Mouse (Mus musculus) c-Kit-positive CD71-positive TER-119-positive erythroid progenitor cells, embryonic 14.5 days (primary cell): ENCODE results near the gene Cdkn3.
"Not testable (repeated sequence)": the region's sequence is repeated elsewhere in the genome, so short reads cannot be mapped to it uniquely, and the experiment has no call there.

Source experiments
- DNase-seq: peaks from one replicate; pipeline ENCODE4 v3.0.0-alpha.2; 2013; ENCODE audit warnings: low spot score

Cdkn3 gene

GRCm38 (mm10) chr14:46760355-46761029 lies at the start of gene Cdkn3:
TSS of gene Cdkn3 (plus strand) at chr14:46760541.
- DNase-seq: peak; percentile 95

DNA sequence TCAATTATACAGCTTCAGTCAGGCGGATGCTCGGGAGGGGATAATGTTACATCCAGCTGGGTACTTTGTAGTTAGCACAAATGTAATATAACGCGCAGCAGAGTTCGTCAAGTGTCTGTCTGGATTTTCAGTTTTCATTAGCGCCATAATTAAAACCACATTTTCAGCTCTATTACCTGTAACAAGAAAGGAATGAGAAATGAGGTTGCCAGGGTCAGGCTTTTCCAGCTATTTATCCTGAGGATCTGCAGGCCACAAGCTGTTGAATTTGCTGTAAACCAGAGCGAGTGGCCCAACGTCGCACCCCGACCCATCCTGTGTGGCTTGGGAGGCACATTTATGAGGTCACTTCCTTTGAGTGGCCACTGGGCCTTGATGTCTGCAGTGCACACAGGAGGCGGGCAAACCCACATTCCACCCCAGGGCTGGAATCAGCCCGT lies 41.8 kb upstream of the Cdkn3 start:
- DNase-seq: no peak

GRCm38 (mm10) chr14:46722031-46722430 lies 38.3 kb upstream of the Cdkn3 start:
- no peak for DNase-seq

GRCm38 (mm10) chr14:46723828-46724227 lies 36.5 kb upstream of the Cdkn3 start:
- peak; percentile 37 for DNase-seq

DNA sequence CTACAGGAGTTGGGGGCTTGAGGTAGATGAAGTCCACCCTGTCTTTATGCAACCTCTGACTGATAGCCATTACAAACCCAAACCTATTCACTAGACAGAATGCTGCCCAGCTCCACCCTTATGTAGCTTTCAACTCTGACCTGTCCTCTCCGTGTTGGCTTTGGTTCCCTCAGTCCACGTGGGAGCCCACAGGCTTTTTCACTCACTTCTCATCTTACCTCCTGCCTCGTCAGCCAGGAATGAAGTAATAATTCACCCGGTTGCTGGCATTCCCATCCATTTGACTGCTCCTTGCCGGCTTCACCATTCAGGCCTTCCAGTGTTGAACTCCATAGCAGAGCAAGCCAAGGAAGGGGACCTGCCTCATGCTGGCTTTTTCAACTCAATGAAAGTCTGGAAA lies 35.4 kb upstream of the Cdkn3 start:
- DNase-seq: no peak

GRCm38 (mm10) chr14:46725743-46726142 lies 34.6 kb upstream of the Cdkn3 start:
- DNase-seq: peak; percentile 49

DNA sequence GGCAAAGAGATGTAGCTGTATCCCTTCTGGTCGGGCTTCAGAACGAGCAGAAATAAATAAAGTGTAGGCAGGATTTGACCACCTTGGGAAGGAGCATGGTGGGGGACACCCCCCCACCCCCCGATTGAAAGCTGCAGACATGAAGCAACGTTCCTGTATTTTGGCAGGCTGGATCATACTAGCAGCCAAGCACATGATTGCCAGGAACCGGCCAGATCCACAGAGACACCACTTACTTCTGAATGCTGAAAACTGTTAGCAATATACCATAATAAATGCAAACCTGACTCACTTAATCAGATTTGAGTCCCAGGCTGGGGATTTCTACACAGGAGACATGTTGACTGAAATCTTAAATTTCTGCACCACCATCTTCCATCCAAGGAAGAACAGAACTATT lies 26.1 kb upstream of the Cdkn3 start:
- DNase-seq: no peak

DNA sequence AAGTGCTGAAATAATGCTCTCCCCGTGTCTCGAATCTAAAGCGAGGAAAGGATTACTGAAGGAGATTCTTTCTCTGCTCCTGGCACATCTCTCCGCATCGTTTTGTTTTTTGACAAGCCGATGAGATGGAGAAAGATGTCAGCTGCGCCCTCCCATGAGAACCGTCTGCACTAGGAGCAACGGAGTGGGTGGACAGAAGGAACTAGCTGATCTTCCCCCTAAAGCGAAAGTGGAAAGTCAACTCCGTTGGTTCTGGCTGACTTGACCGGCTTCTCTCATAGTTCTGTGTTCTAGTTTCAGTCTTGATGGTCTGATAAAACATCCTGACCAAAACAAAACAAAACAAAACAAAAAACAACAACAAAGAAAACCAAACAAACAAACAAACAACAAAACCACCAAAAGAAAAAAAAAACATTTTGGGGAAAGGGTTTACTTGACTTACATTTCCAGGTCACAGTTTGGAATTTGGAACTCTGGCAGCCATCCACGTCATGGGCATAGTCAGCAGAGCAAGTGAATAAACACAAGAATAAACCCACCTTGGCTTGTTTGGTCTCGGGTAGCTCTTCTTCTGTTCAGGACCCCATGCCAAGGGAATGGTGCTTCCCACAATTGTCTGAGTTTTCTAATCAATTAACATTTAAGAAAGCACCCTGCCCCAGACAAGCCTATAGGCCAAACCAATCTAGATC lies 25.4 kb upstream of the Cdkn3 start:
- no peak for DNase-seq

DNA sequence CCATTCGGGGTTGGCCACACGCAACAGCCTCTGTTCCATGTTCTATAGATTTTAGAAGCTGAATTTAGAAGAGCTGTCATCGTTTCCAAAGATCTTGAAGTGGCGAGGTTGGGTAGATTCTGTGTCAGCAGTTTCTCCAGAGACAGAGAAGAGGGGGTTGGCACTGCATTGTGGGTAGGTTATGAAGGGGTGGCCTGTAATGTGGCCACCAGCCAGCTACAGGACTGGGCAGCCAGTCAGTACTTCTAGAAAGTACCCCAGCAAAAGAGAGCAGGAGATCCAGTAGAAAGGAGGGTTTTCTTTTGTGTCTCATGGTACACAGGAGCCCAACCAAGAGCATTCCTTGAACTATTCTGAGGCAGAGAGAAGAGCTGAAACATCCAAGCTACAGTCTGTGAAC lies 24.0 kb upstream of the Cdkn3 start:
- no peak for DNase-seq

- DNase-seq: not testable (repeated sequence)
Measured at GRCm38 (mm10) chr14:46737346-46737745, 23.0 kb upstream of the Cdkn3 start.

GRCm38 (mm10) chr14:46742674-46743073 lies 17.7 kb upstream of the Cdkn3 start:
- DNase-seq: no peak

GRCm38 (mm10) chr14:46745413-46745812 lies 14.9 kb upstream of the Cdkn3 start:
- no peak for DNase-seq

- DNase-seq: not testable (repeated sequence)
Measured at GRCm38 (mm10) chr14:46754371-46754770, 6.0 kb upstream of the Cdkn3 start.

GRCm38 (mm10) chr14:46755851-46756250 lies 4.5 kb upstream of the Cdkn3 start:
- DNase-seq: no peak

GRCm38 (mm10) chr14:46757736-46758135 lies 2.6 kb upstream of the Cdkn3 start:
- no peak for DNase-seq

GRCm38 (mm10) chr14:46759970-46760354 lies 379 bp upstream of the Cdkn3 start:
- DNase-seq: no peak

GRCm38 (mm10) chr14:46761186-46761585 lies 845 bp downstream of the Cdkn3 start:
- DNase-seq: no peak

DNA sequence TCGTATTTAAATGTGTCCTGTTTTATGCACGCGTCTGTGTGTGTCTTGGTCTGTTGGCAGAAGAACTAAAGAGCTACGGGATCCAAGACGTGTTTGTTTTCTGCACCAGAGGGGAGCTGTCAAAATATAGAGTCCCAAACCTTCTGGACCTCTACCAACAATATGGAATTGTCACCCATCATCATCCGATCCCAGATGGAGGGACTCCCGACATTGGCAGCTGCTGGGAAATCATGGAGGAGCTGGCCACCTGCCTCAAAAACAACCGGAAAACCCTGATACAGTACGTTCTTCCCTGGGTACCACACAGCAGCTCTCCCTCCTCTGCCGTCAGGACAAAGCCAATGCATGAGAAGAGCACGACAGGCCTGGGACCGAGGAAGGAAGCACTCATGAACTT lies 6.8 kb downstream of the Cdkn3 start:
- no peak for DNase-seq

GRCm38 (mm10) chr14:46770036-46770435 lies 9.7 kb downstream of the Cdkn3 start:
- no peak for DNase-seq

DNA sequence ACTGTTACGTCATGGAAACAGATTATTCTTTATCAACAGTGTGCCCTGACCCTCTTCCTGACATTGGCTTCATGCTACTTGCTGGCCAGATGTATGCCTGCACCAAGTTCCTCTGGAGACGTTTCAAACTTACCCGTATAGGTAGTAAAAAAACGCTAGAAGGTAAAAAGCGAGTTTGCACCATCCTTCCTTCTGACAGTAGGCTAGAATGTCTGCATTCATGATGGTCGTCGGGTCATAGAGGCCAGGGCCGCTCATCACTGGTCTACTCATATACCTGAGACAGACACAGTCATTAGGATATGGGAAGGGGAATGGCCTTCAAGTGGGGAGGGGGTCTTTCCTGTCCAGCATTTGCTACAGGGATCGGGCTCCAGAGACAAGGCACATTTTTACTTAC lies 18.4 kb downstream of the Cdkn3 start:
- no peak for DNase-seq

DNA sequence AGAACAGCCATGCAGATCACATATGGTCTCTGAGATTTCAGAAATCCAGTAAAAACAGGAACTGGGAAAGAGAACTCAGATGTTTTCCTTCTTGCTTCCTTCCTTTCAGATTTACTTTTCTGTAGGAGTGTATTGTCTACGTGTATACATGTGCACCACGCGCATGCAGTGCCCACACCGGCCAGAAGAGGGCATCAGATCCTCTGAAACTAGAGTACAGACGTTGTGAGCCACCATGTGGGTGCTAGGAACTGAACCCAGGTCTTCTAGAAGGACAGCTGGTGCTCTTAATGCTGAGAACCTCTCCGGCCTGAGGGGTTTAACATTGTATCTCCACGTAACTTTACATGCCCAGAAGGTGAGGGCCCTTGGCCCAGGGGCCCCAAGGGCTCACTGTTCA lies 18.9 kb downstream of the Cdkn3 start:
- no peak for DNase-seq

DNA sequence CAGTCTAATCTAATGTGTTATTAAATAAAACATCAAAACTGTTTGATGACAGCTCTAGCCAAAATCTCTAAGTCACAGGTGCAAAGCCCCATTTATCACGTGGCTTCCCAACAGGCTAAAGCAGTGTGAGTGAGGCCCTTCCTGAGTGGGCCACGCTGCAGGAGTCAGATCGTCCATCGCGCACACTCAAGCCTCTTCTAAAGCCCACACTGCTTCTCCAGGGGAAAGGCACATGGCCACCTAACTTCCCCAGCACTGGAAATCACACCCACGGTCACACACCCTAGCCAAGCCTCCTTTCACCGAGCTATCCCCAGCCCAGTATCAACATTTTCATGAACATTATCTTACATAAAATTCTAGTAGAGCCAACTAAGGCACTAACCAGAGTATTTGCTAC lies 20.7 kb downstream of the Cdkn3 start:
- DNase-seq: no peak

DNA sequence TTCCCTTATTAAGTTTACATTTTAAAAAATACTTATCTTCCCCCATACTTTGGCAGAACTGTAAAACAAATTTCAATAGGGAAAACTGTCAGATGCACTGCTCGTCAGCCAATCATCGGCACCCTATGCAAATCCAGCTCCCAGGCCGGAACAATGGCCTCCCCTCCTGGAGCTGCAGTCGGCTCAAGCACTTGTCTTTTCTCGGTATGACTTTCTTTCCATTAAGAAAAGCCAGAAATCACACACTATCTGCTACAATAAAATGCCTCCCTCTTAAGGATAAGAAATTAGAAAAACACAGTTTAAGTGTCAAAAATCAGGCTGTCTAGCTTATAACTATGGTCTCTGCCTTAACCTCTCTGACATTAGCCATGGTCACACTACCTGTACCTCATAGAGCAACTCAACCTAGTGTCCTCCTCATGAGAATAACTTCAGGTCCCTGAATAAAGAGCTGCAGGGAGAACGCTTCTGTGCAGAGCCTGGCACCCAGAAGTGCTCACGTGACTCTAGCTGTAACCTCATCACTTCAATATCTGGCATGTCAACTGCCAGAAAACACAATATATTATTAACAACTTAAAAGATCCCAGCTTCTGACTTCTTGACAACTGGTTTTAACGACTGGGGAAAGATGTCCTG lies 22.0 kb downstream of the Cdkn3 start:
- no peak for DNase-seq
